Mouse (Mus musculus) ES-CJ7 (cell line): Measurements from ENCODE around the gene Rpp30.

Experiments
- DNase-seq: peaks from one replicate; pipeline ENCODE4 v3.0.0; 2011; ENCODE audit warnings: low read depth, low spot score

Rpp30 gene

DNA sequence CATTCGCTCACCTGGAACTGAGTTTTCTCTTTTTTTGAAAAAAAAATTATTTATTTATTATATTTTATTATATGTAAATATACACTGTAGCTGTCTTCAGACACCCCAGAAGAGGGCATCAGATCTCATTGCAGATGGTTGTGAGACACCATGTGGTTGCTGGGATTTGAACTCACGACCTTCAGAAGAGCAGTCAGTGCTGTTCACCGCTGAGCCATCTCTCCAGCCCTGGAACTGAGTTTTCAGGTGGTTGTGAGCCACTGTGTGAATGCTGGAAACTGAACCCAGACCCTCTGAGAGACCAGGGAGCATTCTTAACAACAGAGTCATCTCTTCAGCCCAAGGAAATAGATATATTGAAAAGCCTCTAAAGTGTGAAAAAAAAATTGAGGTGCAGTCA is 44.9 kb downstream of the Rpp30 start:
- no peak for DNase-seq

DNA sequence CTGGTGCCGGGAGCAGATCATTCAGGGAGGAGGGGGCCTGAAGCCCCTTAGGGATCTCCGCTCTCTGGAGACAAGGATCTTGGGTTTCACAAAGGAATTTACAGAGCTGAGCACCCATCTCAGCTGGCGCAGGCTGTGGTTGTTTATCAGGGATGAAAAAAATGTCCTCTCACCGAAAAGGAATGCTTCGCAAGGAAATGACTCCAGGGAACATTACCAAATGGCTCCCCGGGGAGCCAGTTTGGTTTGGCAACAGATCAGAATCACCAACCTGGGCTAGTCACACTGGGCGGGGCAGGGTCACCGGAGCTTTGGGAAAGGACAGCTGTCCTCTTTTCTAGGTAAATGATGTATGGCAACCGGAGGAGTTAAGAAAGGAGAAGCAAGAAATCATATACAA is 45.7 kb downstream of the Rpp30 start:
- DNase-seq, result no peak

DNA sequence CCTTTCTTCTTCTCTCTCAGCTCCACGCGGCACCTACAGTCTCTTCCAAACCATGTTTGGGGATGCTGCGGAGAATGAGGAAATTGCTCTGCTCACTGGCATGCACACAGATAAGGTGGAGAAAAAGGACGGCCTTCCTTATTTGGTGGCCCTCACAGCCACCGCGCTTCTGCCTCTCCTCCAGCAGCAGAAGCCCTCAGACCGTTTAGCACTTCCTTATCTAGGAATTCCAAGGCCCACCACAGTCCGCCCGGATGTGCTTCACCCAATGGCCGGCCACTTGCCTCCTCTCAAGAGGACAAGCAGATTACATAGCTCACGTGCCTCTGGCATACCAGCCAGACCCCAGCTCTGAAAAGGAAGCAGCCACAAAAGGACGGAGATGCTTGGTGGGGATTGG is 46.1 kb downstream of the Rpp30 start:
- DNase-seq, result no peak

DNA sequence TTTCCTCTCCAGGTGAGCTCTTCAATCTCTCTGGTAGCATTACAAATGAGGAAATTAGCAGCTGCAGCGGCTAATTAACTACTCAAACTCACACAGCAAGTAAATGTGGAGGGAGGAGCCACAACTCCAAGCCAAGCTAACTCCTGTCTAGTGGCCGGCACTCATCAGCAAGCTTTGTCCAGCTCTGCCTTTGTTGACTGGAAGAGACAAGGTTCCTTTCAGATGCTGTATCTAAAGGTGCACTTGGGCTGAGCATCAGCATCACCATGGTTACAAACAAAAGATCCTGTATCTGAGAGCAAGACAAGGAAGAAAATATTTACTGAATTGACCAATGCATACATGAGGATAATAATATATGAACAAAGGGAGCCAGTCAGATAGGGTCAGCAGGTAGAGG is 46.7 kb downstream of the Rpp30 start:
- no peak for DNase-seq

DNA sequence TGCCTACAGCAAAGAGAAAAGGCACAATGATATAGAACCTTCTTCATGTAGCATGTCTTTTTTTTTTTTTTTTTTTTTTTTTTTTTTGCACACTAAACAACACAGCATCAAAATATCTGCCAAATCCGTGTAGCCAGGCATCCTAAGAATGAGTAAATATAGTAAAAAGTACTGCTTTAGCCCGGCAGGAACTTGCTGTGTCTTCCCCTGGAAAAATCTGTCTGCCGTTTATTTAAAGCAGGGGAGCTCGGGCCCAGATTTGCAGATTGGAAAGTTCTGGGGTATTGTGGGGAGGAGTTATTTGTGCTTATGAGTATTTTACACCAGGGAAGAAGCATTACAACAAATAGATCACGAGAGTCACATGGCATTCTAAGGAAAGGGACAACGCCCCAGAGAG is 48.5 kb downstream of the Rpp30 start:
- DNase-seq, result no peak

DNA sequence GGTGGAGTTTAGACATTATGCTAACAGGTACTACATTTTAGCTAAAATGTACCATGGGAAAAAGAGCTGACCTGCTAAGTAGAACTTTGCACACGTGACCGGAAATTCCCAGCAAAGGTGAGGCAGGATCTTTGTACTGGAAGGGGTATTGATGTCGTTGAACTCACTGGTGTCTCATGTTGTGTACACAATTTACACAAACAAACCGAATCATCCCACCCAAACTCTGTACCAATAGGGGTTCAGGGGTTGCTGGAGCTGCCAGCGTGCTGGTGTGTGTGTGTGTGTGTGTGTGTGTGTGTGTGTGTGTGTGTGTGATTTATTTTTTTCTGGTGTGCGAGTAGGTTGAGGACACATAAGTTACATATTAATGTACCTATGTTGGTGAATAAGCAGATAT is 49.5 kb downstream of the Rpp30 start:
- no peak for DNase-seq

DNA sequence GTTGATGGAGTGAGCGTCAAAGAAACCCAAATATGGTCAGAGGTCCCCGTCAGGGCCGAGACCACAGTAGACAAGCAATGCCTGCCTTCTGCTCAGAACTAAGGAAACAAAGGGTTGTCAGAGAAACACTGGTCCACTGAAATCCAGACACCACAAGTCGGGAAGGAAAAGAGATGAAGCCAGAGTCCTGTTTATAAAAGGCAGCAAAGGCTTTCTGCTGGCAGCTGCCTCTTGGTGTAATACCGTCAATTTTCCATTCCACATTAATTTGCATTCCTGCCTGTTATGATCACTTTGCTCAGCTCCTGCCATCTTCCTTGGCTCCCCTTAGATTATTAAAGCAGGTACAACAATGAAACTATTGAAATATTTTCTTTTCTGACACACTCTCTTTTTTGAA is 50.2 kb downstream of the Rpp30 start:
- DNase-seq, result no peak

DNA sequence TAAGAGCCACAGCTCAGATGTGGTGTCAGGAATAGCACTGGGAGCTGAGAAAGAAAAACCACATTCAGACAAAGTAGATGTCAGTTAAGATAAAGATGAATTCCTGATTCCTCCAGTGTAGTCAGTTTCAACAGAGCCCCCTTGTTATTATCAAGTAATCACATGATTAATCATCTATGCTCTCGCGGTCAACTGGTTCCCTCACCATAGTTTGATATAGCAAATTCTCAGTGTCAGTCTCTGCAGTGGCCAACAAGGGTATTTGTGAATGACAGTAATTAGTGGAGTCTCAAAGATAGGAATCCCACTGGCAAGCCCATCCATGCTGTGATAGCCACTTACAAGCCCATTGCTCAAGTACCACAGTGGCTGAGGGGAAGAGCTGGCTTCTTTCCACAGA is 60.1 kb downstream of the Rpp30 start:
- DNase-seq, result no peak

DNA sequence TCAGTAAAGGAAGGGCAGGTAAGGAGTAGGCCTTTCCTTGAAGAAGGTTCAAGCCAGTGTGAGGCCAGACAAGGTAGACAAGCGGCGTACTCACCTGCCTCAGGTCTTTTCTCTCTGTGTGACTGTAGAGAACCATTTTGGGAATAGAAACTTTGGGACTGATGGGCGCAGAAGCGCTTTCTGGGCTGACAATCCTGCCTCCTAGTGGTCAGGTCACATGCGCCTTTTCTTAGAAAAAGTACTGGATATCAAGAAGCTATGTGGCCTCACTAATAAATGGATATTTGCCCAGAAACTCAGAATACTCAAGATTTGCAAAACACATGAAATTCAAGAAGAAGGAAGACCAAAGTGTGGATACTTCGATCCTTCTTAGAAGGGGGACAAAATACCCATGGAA is 65.1 kb downstream of the Rpp30 start:
- DNase-seq, result peak; percentile 23

DNA sequence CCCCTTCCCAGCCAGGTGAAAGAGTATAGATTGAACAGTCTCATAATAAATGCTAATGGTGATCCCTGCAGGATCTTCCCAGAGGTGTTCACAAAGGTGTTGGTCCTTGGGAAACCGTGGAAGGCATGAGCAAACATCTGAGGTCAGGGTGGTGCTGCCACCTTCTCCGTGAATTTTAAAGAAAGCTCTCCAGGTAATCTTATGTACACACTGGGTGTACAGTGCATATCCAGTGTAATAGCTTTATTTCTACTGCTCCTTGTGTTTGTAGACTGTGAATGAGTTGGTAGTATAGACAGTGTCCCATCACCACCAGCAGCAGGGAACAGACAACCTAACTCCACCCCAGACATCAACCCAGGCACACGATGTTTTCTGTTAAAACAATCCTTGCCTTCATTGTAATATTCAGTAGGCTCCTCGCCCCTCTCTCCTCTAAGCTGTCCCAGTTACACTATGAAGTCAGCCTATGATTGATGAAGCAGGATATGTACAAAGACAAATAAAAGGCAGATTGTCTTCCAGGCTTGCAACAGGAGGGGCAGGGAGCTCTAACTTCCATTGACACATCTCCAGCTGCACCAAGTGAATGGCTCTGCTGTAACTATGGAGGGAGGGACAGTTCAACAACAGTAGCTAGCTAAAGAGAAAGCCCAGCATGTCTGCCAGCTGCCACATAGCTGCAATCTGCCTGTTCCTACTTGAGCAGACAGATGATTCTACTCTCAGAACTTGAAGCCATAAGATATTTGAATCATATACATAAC is 66.9 kb downstream of the Rpp30 start:
- no peak for DNase-seq
